Mouse (Mus musculus) frontal cortex, postnatal 14 days (tissue): ENCODE results near the gene Shd.

Source experiments
- DNase-seq, 2 experiments: peaks; one replicate each; pipeline ENCODE4 v3.0.0; 2022; ENCODE audit warnings: low spot score in 2 of 2

Shd gene

DNA sequence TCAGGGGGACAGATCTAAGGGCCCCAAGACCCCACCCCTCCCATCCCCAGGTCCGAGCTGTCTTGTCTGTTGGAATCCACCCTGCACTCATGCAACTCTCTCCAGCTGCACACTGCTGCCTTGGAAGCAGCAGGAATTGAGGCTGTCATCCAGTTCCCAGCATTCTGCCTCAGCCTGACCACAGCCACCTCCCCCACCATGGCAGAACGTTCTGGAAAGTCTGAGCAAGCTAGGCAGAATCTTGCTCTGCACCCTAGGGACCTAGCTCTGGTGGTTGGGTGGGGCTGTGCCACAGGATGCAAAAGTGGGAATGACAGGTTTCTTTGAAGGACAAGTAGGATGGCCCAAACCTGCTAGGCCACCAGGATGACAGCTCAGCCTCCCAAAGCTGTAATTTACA, 54.2 kb downstream of the Shd start:
- DNase-seq: no peak

GRCm38 (mm10) chr17:56024931-56025330, 54.7 kb downstream of the Shd start:
- DNase-seq: no peak
